Mouse (Mus musculus) stomach, postnatal 0 days (tissue): ENCODE measurements around the gene Atoh8.

Source experiments
- CTCF ChIP-seq: IDR thresholded peaks from 2 replicates; pipeline ENCODE4 v1.5.1; 2016; ENCODE audit warnings: antibody characterized with exemption, low read depth, mild to moderate bottlenecking, moderate library complexity
- EP300 ChIP-seq: optimal IDR thresholded peaks from 2 replicates; pipeline ENCODE3; 2016; ENCODE audit warnings: antibody characterized with exemption

GRCm38 (mm10) chr6:72283914-72284313 lies 48.5 kb upstream of the Atoh8 start:
- TF ChIP-seq CTCF (peak; percentile 80), EP300 (no peak)
